Mouse (Mus musculus): ENCODE measurements around the gene Ptafr.

Ptafr gene

DNA sequence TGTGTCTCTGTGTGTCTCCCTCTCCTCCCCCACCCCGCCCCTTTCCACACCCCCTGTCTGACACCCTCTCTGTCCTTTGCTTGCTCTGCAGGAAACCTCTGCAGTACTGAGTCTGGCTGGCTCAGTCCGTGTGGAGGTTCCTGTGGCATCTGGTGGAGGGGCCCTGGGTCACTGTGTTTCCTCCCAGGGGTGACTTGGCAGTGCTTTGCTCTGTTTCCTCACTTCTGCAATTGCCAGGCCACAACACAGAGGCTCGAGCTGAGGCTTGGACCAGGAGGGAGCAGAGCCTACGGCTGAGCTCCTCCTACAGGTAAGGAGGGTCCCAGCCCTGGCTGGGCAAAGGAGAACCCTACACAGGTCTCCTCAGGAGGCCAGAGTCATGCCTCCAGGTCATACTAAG is at the start of gene Ptafr:
TSS of gene Ptafr (plus strand) at position 103 of the 400 bp plus-strand sequence.
- DNase-seq = peak; percentile 98

DNA sequence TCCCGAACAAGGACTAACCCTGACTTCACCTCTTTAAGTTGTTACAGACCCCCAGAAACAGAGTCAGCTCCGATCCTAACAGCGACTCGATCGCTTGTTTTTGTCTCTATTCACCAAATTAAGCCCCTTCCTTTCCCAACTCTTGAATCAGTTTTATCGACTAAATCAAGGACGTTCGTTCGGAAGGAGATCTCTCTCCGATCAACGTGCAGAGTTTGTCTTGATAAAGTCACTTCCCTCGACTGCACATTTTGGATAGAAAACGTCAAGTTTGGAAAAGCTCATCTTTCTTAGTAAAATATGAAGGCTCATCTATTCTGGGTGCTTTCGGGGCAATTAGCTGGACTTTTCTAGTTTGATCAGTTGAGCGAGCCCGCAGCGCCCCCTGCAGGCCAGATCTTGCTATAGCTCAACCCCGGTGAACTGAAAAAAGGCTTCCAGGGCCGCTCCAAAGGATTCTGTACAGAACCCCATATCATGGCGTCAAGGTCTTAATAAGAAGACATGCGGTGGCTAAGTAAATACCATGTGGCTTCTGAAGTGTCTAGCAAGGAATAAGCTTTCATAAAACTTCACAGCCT is 49.2 kb upstream of the Ptafr start:
- peak; percentile 97 for DNase-seq

DNA sequence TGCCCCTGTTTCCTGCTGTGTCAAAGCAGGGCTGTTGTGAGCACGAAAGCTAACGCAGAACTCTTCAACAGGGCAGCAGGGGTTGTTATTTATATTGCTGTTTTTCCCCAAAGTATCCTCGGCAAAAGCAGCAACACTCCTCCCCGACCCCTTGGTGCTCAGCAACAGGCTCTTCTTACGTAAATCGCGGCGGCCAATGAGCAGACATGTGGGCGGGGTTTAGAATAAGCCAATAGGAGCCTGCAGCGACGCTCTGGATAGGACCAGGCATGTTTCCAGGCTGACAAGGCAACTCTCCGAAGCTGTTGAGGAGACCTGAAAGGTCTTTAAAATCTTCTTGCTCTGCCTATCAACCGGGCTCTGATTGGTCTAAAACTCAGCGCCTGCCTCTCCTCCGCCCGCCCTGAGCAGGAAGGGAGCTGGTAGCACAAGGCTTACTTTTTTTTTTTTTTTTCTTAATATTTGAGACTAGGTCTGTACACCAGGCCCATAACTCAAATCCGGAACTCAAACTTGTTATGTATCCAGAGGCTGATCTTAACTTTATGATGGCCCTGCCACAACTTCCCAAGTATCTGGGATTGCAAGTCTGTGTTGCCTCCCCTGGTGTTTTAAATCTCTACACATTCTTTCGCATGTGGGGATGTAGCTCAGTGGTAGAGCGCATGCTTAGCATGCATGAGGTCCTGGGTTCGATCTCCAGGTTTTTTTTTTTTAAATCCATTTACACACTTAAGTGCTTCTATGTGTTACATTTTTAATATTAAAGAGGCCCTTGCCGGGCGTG is 48.3 kb upstream of the Ptafr start:
- DNase-seq = peak; percentile 100

DNA sequence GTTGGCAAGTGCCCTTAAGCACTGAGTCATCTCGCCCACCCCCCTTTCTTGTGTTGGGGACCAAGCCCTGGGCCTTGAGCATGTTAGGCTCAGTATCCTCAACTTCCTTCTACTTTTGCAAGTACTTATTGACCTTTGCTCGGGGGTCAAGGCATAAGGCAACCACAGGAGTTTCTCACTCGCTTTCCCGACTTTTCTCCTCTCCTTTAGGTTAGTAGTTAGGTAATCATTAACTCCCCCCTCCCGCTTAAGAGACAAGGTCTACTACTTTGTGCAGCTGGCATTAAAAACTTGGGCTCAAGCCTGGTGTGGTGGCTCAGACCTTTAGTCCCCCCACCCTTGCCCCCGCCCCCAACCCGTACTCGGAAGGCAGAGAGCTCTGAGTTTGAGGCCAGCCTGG is 45.8 kb upstream of the Ptafr start:
- DNase-seq = no peak

DNA sequence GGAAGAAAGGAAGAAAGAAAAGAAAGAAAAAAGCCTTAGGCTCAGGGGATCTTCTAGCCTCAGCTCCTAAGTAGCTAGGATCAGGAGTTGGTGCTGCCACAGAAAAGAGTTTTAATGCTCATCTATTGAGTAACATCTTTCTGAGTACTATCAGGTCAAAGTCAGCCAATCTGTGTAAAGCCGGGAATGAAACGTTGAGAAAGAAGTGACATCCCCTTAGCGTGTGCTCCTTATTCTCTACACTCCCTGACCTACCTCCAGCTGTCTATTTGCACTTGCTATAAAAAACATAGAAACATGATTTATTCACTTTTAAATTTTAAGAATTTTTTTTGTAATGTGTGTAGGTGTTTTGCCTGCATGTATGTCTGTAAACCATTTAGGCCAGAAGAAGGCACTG is 44.7 kb upstream of the Ptafr start:
- DNase-seq = no peak

DNA sequence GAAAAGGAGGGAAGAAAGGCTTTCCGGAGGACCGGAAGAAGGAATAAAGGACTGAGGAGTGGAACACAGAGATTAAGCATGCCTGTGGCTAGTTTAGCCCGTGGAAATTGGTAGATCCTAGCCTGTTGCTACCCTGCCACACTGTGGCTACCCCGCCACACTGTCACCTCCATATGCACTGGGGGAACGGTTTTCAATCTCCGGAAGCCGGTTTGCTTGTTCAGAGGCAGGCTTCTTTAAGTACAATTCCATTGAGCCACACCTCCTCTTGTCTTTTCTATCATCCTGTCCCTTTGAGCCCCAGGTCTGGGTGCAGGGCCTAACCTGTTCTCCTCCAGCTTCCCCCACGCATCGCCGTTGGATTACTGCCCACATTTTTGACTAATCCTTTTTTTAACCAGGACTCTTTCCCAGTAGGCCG is 39.5 kb upstream of the Ptafr start:
- no peak for DNase-seq

DNA sequence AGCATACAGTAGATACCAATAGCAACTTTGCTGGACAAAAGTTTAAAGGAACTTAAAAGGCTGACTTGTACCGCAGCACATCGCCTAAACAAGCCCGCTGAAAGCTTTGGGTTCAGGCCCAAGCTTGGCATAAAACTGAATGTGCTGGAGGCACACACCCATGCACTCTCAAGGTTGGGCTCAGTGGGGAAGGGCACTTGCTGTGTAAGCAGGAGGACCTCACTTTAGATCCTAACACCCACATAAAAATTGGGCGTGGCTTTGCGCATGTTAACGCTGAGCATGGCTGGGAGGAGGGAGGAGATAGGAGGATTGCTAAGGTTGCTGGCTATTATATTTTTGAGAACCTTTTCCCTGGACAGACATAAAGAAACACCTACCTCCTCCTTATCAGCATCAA is 39.1 kb upstream of the Ptafr start:
- peak; percentile 88 for DNase-seq

DNA sequence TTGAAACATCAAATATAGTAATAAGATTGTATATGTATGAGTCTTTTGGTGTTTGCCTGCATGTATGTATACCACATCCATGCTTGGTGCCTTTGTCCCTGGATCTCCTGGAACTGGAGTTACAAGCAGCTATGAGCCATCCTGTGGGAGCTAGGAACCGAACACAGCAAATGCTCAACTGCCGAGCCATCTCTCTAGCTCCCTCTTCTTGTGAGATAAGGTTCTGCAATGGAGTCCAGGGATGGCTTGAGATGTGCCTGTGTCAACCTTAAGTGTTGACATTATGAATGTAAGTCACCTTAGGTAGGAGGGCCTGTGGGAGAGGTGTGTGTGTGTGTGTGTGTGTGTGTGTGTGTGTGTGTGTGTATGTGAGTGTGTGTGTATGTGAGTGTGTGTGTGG is 37.2 kb upstream of the Ptafr start:
- no peak for DNase-seq

DNA sequence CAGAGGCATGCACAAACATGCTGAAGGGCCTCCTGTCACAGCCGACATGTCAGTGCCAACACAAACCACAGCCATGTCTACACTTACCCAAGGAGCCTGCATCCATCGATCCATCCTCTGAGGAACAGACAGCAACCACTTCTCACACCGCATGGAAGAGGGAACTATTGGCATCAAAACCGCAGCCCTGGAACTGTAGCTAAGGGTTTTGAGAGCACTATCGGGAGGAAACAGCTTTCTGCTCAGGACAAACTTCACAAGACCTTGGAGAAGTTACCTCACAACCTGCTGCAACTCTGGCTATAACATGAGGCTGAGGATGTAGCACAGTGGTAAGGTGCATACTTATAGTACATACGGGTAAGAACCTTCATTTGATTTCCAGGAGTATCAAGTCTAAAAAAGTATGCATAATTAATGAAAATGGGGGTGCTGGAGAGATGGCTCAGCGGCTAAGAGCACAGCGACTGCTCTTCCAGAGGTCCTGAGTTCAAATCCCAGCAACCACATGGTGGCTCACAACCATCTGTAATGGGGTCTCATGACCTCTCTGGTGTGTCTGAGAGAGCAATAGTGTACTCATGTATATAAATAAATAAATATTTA is 35.8 kb upstream of the Ptafr start:
- DNase-seq = no peak

DNA sequence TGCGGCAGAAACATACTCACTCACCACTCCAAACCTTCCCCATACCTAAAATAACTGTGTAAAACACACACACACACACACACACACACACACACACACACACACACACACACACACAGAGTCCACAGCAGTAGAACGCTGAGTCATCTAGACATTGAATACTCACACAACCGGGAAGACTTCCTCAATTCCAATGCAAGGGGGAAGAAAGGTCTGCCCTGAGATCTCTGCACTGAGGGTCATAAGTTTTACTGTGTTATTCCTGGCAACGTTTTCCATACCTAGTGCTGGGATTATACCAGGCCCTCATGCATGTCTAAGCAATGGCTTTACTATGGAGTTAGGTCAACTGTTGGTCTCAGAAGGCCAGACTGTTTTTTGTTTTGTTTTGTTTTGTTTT is 34.5 kb upstream of the Ptafr start:
- DNase-seq = no peak

DNA sequence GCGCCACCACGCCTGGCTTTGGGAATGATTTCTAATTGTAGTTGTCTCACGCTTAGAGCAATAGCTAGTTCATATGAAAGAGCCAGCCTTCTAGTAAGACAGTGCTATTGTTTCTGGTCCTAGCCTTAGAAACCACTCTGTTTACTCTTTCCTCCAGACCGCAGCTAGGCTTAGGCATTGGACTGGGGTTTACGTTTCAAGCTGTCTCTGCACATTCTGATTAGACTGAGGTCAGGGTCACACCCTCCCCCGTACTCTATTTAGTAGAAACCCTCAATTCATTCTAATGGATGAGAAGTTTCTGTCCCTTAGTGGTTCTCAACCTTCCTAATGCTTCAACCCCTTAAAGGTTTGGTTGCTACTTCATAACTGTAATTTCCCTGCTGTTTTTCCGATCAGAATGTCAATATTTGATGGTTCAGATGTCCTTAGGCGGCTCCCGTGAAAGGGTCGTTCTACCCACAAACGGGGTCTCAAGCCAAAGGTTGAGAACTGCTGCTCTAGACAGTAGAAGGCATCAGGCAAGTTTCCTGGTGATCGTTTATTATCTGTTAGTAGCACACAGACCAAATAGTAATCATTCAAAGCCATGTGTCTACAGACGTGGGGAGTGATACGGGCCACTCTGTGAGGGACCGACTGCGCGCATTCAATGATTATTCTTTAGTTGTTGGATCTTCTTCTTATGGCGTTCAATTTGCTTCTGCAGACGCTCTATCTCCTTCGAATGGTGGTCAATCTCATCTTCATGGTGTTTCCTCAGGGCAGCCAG is 33.6 kb upstream of the Ptafr start:
- no peak for DNase-seq

DNA sequence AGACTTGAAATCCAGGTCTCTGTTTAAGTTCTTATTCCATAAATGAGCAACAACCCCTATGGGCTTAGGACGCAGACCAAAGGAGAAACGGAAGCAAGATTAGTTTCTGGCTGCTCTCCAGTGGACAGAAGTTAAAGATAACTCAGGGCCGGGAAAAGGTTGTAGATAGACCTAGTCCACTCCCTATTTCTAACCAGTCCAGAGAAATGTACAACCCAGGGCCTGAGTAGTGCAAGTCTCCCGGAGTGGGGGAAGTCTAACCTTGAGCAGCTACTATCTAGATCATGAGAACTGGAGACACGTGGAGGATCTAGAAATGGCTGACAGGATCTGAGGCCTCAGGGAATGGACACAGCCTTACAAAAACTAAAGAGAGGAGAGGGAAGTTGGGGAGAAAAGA is 31.4 kb upstream of the Ptafr start:
- DNase-seq = peak; percentile 94

DNA sequence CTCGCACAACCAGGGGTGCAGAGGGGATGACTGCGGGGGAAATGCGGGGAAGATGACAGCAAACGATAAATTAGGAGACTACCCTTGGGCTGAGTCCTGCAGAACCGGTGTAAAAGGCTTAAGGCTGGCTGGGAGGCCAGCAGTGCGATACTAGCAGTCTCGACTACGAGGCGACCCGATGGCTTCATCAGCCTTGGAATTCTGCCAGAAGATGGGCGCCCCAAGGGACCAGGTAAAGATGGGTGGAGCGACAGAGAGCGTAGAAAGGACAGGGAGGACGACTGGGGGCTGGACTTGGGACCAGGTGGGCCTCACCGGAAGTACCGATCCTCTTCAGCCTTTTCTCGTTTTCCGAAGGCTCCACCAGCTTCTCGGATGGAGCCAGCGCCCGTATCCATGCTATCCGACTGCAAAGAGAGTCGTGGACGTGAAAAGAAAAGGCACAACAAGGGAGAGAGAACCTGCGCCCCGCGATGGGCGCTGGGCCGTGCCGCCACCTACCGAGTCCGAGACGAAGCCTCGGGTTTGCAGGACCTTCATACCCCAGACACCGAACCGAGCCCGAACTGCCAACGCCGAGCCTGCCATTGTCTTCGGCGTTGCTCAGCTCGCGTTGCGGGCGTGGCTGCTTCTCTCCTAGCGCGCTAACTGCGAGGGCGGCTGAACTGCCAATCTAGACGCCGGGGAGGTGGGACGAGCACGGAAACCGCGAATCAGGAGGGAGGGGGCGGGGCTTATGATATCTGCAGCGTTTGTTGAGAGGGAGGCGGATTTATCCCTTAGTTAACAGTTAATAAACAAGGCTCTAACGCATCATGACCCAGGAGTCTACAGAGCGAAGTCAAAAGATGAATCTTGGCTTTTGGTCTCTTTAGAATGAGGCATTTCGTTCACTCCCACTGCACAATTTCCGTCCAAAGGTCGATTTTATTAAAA is 30.6 kb upstream of the Ptafr start, which contains the start of gene Atpif1:
TSS of gene Atpif1 (minus strand) at position 679 of the 936 bp plus-strand sequence.
- peak; percentile 99 for DNase-seq

DNA sequence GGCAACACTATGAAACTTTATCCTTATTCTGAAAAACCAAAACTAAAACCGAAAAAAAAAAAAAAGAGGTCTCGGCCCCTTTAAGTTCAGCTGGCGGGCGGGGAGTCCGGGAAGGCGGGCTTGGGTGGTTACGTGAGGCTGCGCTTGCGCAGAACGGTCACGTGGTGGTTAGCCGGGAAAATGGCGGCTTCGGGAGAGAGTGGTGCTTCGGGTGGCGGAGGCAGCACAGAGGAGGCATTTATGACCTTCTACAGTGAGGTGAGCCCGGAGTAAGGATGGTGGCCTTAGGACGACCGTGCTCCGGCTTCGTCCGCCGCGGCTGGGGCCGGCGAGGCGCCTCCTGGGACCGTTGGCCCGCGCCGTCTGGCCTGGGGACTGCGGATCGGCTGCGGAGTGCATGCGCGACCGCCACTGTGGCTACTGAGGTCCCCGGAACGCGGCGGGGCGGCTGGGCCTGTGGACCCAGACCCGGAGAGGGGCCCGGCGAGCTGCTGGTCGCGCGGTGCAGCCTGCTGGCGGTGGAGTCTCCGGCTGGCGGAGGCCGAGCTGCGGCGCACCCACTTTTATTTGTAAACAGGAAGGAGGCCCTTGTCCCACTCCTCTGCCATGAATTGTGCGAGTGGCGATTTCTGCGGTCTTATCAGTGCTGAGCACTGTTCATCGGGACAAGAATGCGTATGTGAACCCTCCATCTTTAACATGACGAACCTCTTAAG is 28.3 kb upstream of the Ptafr start, which contains the start of gene Dnajc8:
TSS of gene Dnajc8 (plus strand) at position 145 of the 716 bp plus-strand sequence.
- DNase-seq = peak; percentile 100

DNA sequence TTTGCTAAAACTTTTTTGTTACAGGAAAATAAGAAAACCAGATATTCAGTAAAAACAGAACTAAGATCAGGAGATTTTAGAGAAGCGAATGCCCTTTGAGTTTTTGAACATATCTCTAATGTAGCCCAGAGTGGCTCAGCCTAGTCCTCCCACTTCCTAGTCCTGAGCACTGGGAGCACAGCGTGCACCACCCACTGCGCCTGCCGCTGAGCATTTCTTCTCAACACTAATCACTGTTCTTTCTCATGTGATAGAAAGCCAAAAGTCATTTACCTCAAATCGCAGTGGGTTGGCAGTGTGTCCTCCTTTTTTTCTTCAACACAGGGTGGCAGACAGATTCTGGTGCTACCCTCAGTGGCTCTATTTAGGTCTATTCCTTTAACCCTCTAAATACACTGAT is 24.4 kb upstream of the Ptafr start:
- DNase-seq = no peak

DNA sequence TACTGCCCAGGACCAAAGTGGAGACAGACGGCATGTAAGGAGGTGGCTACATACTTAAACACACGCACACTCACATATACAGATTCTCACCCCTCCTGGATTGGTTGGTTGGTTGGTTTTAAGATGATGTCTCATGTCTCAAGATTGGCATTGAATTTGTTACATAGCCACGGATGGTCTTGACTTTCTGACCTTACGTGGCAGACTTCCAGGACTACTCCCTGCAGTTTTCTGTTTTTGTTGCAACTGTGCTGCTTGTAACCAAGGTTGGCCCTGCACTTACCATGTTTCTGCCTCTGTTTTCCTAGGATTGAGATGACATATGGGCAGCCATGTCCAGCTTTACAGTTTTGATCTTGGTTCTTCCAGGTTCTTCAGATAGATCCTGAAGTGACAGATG is 22.5 kb upstream of the Ptafr start:
- DNase-seq = no peak

DNA sequence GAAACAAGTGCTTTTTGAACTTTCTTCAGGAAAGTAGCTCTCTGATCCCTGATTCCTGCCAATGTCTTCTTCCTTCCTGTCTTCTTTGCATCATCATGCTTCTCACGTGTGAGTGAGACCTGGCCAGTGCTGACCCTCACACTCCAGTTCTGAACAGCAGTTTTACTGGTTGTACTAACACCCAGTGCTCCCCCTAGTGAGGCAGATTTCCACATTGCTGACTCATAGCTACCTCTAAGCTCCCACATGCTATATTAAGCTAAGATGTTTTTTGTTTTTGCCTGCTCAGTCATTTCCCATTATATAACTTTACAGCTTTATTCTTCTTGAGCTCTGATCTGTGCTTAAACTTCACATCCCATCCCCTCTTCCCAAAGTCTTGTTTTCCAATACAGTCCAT is 21.1 kb upstream of the Ptafr start:
- no peak for DNase-seq

DNA sequence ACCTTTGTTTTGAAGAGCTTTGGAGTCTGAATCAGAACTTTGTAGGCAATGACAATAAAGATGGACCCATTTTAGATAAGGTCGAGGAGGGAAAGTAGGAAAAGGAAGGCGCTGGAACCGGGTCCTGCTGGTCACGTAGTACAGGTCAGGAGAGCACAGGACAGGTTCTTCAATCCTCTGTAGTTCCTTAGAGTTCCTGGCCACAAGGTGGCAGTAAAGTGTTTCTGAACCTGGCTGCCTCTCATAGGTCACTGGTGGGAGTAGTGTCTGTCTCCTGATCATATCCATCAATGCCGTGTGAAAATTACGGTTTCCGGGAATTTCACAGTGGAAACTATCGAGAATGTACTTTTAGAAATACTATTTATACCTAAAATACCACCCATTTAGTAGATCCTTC is 18.0 kb upstream of the Ptafr start:
- DNase-seq = peak; percentile 95

DNA sequence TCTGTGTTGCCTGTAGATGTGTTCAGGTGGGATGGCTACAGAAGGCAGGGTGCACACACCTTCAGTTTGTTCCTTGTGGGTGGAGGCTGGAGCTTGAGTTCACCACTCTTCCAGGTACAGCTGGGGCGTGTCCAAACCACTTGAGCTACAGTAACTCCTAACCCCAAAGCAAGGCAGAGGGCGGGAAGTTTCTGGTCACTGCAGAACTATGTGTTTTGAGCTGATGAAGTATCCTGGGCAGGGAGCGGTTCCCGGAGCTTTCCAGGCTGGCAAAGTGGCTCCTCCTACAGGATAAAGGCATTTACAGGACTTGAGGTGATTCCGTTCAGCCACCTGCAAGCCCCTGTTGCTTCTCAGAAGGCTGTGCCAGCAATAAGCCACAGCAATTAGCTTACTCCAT is 9.6 kb upstream of the Ptafr start:
- no peak for DNase-seq

DNA sequence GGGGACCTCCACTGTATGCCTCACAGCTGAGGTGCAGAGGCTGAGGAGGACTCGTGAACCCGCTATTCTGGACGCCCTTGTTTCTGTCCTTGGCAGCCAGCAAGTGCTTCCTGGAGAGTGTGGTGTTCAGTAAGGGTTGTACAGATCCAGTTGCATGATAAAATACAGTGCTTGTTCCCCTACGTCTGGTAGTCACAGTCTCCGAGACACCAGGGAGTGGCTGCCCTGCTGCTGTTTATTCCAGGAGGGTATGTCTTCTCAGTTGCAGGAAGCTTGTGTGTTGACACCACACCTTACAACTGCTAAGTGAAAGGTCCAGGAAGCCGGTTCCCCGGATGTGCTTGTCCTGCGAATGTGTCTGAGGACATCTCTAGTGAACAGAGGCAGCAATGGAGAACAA is 9.2 kb upstream of the Ptafr start:
- no peak for DNase-seq

DNA sequence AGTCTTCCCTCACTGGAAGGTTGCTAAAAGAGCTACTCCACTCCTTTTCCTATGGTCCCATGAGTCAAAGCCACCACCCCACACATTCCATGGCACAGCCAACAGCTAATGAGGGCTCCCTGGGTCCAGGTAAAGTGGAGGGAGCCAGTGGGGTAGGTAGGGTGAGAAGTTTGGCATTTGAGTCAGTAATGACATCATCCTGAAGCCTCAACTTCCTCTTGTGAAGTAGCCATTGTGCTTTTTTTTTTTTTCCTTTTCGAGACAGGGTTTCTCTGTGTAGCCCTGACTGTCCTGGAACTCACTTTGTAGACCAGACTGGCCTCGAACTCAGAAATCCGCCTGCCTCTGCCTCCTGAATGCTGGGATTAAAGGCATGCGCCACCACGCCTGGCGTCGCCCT is 8.3 kb upstream of the Ptafr start:
- DNase-seq = peak; percentile 86

DNA sequence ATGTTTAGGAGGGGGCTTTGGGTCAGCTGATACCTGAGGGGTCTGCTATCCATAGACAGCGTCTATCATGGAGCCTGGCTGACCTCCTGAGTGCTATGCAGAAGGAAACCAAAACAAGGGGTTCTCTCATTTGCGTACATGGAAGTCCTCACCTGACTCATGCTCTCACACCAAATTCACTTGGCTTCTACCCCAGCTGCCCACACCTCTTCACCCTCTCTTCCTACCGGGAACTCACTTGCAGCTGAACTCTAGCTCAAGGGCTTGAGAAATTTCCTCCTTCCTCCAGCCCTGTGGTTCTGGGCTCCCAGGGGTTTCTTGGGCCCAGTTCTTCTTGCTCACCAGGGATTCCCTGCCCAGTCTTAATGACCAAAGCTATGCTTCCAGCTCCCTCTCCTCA is 606 bp upstream of the Ptafr start:
- no peak for DNase-seq

Data from heart, adult 11 months (tissue).